Comparison of ENCODE assay signal across 8 mouse cellular contexts in genomic region chr12:112449144-112449827, GRCm38 (mm10). TPM values are rescaled to one million over a fixed set of nuclear protein-coding genes. Genes with fewer than 3 reads are reported as not detected.
A peak's percentile ranks its signal among the peaks of the same experiment; 100 is the strongest.
DNase-seq lines count a peak whose midpoint lies in the region; ATAC-seq and TF ChIP-seq lines count a peak whose summit lies in the region.

No protein-coding gene starts in this region.

- no peak overlapping the region for H3K4me3 ChIP-seq in left cerebral cortex, adult 2 months
- H3K4me3 ChIP-seq in embryonic facial prominence, embryonic 15.5 days (replicated peaks): no peak overlapping the region
- no peak overlapping the region for H3K4me3 ChIP-seq in limb, embryonic 13.5 days
- no peak overlapping the region for H3K4me3 ChIP-seq in kidney, adult 2 months (ENCODE audit: insufficient read depth, low read depth, low read length)

- TF ChIP-seq CTCF in left cerebral cortex, adult 2 months (IDR thresholded peaks at IDR 0.05): no peak
- TF ChIP-seq CTCF in kidney, adult 2 months (conservative IDR thresholded peaks at IDR 0.05; ENCODE audit: insufficient read depth, insufficient read length, low read depth, low read length): no peak

- H3K27ac ChIP-seq in left cerebral cortex, adult 2 months: peak overlapping the region; percentile 42
- peak overlapping the region; percentile 63 for H3K27ac ChIP-seq in embryonic facial prominence, embryonic 15.5 days (replicated peaks)
- peak overlapping the region; percentile 10; the same call in 1 of the 2 replicates for H3K27ac ChIP-seq in limb, embryonic 13.5 days
- H3K27ac ChIP-seq in kidney, adult 2 months (ENCODE audit: insufficient read depth, low read depth, low read length): no peak overlapping the region

- ATAC-seq in embryonic facial prominence, embryonic 15.5 days (ENCODE audit: insufficient number of reproducible peaks, low FRiP score, low TSS enrichment, low read depth): no peak
- ATAC-seq in limb, embryonic 13.5 days (ENCODE audit: low FRiP score, low read depth): no peak

- H3K9me3 ChIP-seq in embryonic facial prominence, embryonic 15.5 days (replicated peaks): no peaks in the 10 kb centered on the region
- peaks cover 11% of the 10 kb centered on the region; the same call in 1 of the 2 replicates for H3K9me3 ChIP-seq in limb, embryonic 13.5 days

- H3K4me1 ChIP-seq in embryonic facial prominence, embryonic 15.5 days: peaks cover 29% of the 10 kb centered on the region
- peaks cover 11% of the 10 kb centered on the region for H3K4me1 ChIP-seq in limb, embryonic 13.5 days
- H3K4me1 ChIP-seq in kidney, adult 2 months (ENCODE audit: control insufficient read depth, insufficient read depth, low read length): no peaks in the 10 kb centered on the region

- DNase-seq in left cerebral cortex, adult 2 months (ENCODE audit: extremely low spot score in 1 of 2, low spot score in 2 of 2): no peak
- DNase-seq in left cerebral cortex, adult 11 months (ENCODE audit: low spot score): no peak
- peak; percentile 22 for DNase-seq in telencephalon, adult 2 months (ENCODE audit: low read depth, low spot score)
- DNase-seq in urinary bladder, postnatal 14 days (ENCODE audit: low spot score): no peak
- no peak for DNase-seq in cerebellum, postnatal 4 days (ENCODE audit: low spot score in 2 of 2)
- no peak for DNase-seq in kidney, adult 2 months

- TF ChIP-seq POLR2A in kidney, adult 2 months (IDR thresholded peaks at IDR 0.05; ENCODE audit: low read depth, low read length): no peak

- H3K36me3 ChIP-seq in embryonic facial prominence, embryonic 15.5 days: no peaks in the 10 kb centered on the region
- no peaks in the 10 kb centered on the region for H3K36me3 ChIP-seq in limb, embryonic 13.5 days
- no peaks in the 10 kb centered on the region for H3K36me3 ChIP-seq in kidney, adult 2 months (ENCODE audit: control insufficient read depth, insufficient read depth, low read length)

- no peak overlapping the region for H3K9ac ChIP-seq in embryonic facial prominence, embryonic 15.5 days
- 0 out of 2 replicates have a peak overlapping the region, but pooled peaks have one; percentile 19 for H3K9ac ChIP-seq in limb, embryonic 13.5 days

- H3K27me3 ChIP-seq in embryonic facial prominence, embryonic 15.5 days: 0 out of 2 replicates have a peak, but pooled peaks cover 2% of the 10 kb centered on the region
- H3K27me3 ChIP-seq in limb, embryonic 13.5 days: no peaks in the 10 kb centered on the region
- H3K27me3 ChIP-seq in kidney, adult 2 months (replicated peaks; ENCODE audit: control insufficient read depth, insufficient read depth, low read length): no peaks in the 10 kb centered on the region

- H3K4me2 ChIP-seq in embryonic facial prominence, embryonic 15.5 days (replicated peaks): no peak overlapping the region
- H3K4me2 ChIP-seq in limb, embryonic 13.5 days (replicated peaks): no peak overlapping the region

- intact Hi-C loops in left cerebral cortex, adult 2 months (cut with DNase I): no loop called here

- WGBS in embryonic facial prominence, embryonic 15.5 days: 34% methylated on average over 18 of the region's 18 CpGs
- WGBS in limb, embryonic 13.5 days: 58% methylated on average over 18 of the region's 18 CpGs
- 48% methylated on average over 18 of the region's 18 CpGs for WGBS in kidney, adult 2 months

RNA-seq across cellular contexts. Expression of gene A530016L24Rik, which starts 40.0 kb away (rescaled TPM):
- total RNA-seq in left cerebral cortex, adult 2 months (2021): not detected
- 0.48 and 0.49 TPM in 2 replicates for polyA plus RNA-seq in embryonic facial prominence, embryonic 15.5 days (2015; fragmentation: Nextera tagmentation; extraction: Ambion mirVana)
- 0.41 and 0.64 TPM in 2 replicates for polyA plus RNA-seq in limb, embryonic 13.5 days (2015; fragmentation: Nextera tagmentation; extraction: Ambion mirVana)
- polyA plus RNA-seq in kidney, adult 2 months (2012; rRNA removed): 11.4 and 16.2 TPM in 2 replicates
